Mouse (Mus musculus) ES-E14 (cell line): ENCODE data around the gene Myt1l. TPM values are rescaled to one million over a fixed set of nuclear protein-coding genes. Genes with fewer than 3 reads are reported as not detected.

Source experiments
- DNase-seq: peaks from one replicate; pipeline ENCODE4 v3.0.0-alpha.2; 2013; ENCODE audit warnings: low read depth, low spot score
- H3K27ac ChIP-seq: 2 replicates; pipeline ENCODE4 v1.5.1; 2012; ENCODE audit warnings: low read depth, mild to moderate bottlenecking, low read length, moderate library complexity, mixed read lengths; ENCODE audit not compliant: poor library complexity, insufficient read depth, severe bottlenecking
- H3K36me3 ChIP-seq: 2 replicates; pipeline ENCODE4 v1.6.1; 2012; ENCODE audit warnings: mild to moderate bottlenecking, low read length, moderate library complexity, mixed read lengths; ENCODE audit not compliant: control insufficient read depth, poor library complexity, insufficient read depth, severe bottlenecking
- H3K4me1 ChIP-seq, 2 experiments: fragments of 150-350 bp in 1 of 2; sonication (generic) in 1 of 2; 2 replicates each; pipeline ENCODE4 v1.6.1; 2012; ENCODE audit warnings: low read length in 2 of 2, mild to moderate bottlenecking in 1 of 2, mixed read lengths in 1 of 2; ENCODE audit not compliant: control insufficient read depth in 2 of 2, insufficient read depth in 2 of 2, poor library complexity in 1 of 2
- H3K4me3 ChIP-seq, 2 experiments: fragments of 150-350 bp in 1 of 2; sonication (generic) in 1 of 2; 2 replicates each; pipeline ENCODE4 v1.5.1; 2012; ENCODE audit warnings: low read length in 2 of 2, low read depth in 1 of 2, mild to moderate bottlenecking in 1 of 2, mixed read lengths in 1 of 2; ENCODE audit not compliant: insufficient read depth in 1 of 2, poor library complexity in 1 of 2, severe bottlenecking in 1 of 2
- H3K9ac ChIP-seq: 2 replicates; pipeline ENCODE4 v1.6.1; 2012; ENCODE audit warnings: low read depth, mild to moderate bottlenecking, low read length, mixed read lengths; ENCODE audit not compliant: poor library complexity, insufficient read depth, severe bottlenecking
- H3K9me3 ChIP-seq: fragments of 150-350 bp; sonication (generic); 2 replicates; pipeline ENCODE4 v1.6.1; 2012; ENCODE audit warnings: low read depth, mild to moderate bottlenecking, low read length; ENCODE audit not compliant: control insufficient read depth, insufficient read depth
- CHD2 ChIP-seq: IDR thresholded peaks from 2 replicates; pipeline ENCODE4 v1.6.1; 2014; ENCODE audit warnings: mild to moderate bottlenecking, low read depth, low read length, inconsistent platforms
- HCFC1 ChIP-seq: IDR thresholded peaks from 2 replicates; pipeline ENCODE4 v1.6.1; 2012; ENCODE audit warnings: low read length, inconsistent platforms, borderline replicate concordance; ENCODE audit not compliant: insufficient read depth
- MAFK ChIP-seq: IDR thresholded peaks from 2 replicates; pipeline ENCODE4 v1.6.1; 2014; ENCODE audit warnings: mild to moderate bottlenecking, low read depth, low read length, inconsistent platforms; ENCODE audit not compliant: insufficient read depth
- ZC3H11A ChIP-seq: IDR thresholded peaks from 2 replicates; pipeline ENCODE4 v1.6.1; 2012; ENCODE audit warnings: low read depth, mild to moderate bottlenecking, inconsistent platforms, low read length, borderline replicate concordance
- ZNF384 ChIP-seq: IDR thresholded peaks from 2 replicates; pipeline ENCODE4 v1.6.1; 2012; ENCODE audit warnings: low read depth, low read length, inconsistent platforms
- in situ Hi-C, 2 experiments: fragments of 600-800 bp; cut with MboI; formaldehyde crosslinking; loops; one replicate each; pipeline ENCODE4 v1.15.1; 2025; ENCODE audit warnings: low sequenced_read_pairs in 2 of 2, inconsistent platforms in 1 of 2; ENCODE audit not compliant: unreplicated experiment in 2 of 2
- total RNA-seq: library from RNA; depleted of rRNA; stranded (reverse); fragments of 300-350 nt; gene quantifications from 2 replicates; pipeline ENCODE4 v1.2.3, GENCODE M21; 2012

Gene Myt1l
- total RNA-seq, 1 experiment, result 0.27 TPM

DNA sequence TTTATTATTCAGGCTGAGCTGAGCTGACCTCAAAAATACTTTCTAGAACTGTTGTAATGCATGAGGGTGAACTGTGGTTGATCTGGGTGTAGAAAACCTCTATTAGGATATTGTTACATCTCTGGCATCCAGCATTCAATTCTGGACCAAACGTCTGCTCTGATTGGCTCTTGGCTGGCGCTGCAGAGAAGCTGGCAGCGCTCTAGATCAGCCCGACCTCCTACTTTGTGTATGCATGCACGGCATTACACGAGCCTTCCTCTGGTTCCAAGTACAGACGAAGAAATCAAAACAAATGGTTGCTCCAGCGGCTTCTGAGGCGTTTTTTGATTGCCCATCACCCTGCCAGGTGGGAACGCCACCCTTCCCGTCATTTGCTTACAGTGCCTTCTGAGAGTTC is 303.2 kb downstream of the Myt1l start:
- no peak overlapping the region for H3K4me3 ChIP-seq
- no peak for DNase-seq
- no peak overlapping the region for H3K9ac ChIP-seq
- in situ Hi-C loops, result no loop called here
- no peaks in the 10 kb centered on the region for H3K36me3 ChIP-seq
- no peak overlapping the region for H3K27ac ChIP-seq
- TF ChIP-seq CHD2 (no peak), MAFK (no peak), ZNF384 (no peak), HCFC1 (no peak), ZC3H11A (no peak)
- no peaks in the 10 kb centered on the region for H3K4me1 ChIP-seq
- H3K9me3 ChIP-seq, result no peaks in the 10 kb centered on the region

DNA sequence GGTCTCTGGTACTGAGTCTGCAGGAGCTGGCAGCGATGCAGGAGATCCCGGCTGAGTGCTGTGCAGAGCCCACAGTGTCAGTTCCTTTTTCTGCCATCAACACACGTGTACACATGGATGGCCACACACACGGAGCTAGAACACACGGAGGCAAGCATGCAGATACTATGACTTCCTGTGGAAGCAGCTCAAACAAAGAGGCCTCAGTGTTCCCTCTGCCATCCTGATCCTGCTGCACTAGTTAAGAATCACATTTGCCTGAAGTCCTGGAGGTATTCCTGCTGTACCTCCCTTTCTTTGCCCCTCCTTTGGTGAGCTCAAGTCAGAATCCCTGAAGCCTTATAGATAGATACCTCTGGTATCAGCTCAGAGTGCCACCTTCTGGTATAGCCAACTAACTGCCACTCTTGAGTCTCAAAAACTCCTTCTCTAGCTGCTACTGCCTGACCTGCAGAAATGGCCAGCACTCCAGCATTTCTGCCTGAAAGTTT is 309.2 kb downstream of the Myt1l start:
- Histone ChIP-seq H3K9me3 (no peaks in the 10 kb centered on the region), H3K9ac (no peak overlapping the region), H3K4me3 (no peak overlapping the region), H3K36me3 (no peaks in the 10 kb centered on the region), H3K4me1 (no peaks in the 10 kb centered on the region), H3K27ac (no peak overlapping the region)
- DNase-seq, result no peak
- in situ Hi-C loops, result no loop called here
- TF ChIP-seq HCFC1 (no peak), ZNF384 (no peak), MAFK (no peak), CHD2 (no peak), ZC3H11A (no peak)

DNA sequence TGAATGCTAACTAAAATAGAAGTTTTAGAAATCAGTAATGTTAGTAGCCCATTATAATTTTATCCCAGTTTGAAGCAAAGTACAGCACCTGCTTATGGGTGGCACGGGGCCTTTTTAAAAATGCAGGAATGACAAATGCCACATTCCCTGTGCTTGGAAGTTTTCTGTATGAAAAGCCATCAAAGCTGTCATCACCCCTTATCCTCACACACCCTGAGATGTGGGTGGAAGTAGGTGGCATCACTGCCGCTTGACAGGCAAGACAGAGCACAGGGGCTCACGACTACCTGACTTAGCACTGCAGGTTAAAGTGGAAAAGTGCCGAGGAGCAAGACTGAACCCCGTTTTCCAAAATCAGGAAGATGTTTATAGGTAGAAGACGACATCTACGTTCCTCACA is 310.2 kb downstream of the Myt1l start:
- H3K36me3 ChIP-seq, result no peaks in the 10 kb centered on the region
- H3K9me3 ChIP-seq, result no peaks in the 10 kb centered on the region
- H3K9ac ChIP-seq, result no peak overlapping the region
- H3K4me3 ChIP-seq, result no peak overlapping the region
- H3K27ac ChIP-seq, result no peak overlapping the region
- in situ Hi-C loops, result no loop called here
- H3K4me1 ChIP-seq, result no peaks in the 10 kb centered on the region
- TF ChIP-seq ZC3H11A (no peak), MAFK (no peak), HCFC1 (no peak), CHD2 (no peak)
- DNase-seq, result no peak

DNA sequence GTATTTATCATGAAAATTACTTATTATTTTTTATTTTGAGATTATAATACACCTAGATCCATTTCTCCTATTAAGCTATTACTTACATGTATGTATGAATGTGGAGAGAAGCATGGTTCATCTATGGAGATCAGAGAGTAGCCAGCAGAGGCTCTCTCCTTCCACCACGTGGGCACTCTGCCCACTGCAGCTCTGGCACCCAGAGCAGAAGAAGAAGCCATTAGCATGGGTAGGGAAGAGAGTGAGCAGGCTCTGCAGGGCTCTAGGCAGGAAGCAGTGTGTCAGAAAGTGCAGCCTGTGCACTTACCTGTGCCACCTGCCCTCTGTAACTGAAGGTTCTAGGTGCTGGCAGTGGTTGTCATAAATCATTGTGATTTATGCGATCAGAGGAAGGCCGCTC is 321.8 kb downstream of the Myt1l start:
- H3K36me3 ChIP-seq, result no peaks in the 10 kb centered on the region
- no peak overlapping the region for H3K9ac ChIP-seq
- in situ Hi-C loops, result no loop called here
- DNase-seq, result no peak
- TF ChIP-seq CHD2 (no peak), HCFC1 (no peak), MAFK (no peak), ZNF384 (no peak), ZC3H11A (no peak)
- H3K27ac ChIP-seq, result no peak overlapping the region
- H3K4me1 ChIP-seq, result no peaks in the 10 kb centered on the region
- H3K9me3 ChIP-seq, result no peaks in the 10 kb centered on the region
- H3K4me3 ChIP-seq, result no peak overlapping the region

DNA sequence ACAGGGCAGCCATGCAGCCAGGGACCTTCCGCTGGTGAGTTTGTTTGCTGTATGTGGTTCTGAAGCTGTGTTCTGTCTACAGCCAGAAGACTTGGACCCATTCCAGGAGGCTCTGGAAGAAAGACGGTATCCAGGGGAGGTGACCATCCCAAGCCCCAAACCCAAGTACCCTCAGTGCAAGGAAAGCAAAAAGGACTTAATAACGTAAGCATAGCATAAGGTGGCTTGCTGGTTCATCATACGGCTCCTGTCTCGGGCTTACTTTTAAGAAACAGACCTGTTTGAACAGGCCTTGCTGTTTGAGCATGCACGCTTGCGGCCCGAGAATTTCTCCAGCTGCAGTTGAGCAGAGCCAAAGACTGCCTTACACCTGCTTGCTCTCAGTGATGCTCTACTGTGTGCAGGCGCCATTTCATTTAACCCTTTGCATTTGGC is 326.0 kb downstream of the Myt1l start:
- DNase-seq, result no peak
- in situ Hi-C loops, result no loop called here
- Histone ChIP-seq H3K4me1 (no peaks in the 10 kb centered on the region), H3K36me3 (no peaks in the 10 kb centered on the region), H3K9ac (no peak overlapping the region), H3K9me3 (no peaks in the 10 kb centered on the region), H3K4me3 (no peak overlapping the region), H3K27ac (no peak overlapping the region)
- TF ChIP-seq HCFC1, result no peak
- no peak for TF ChIP-seq ZC3H11A
- no peak for TF ChIP-seq MAFK
- TF ChIP-seq ZNF384, result no peak
- TF ChIP-seq CHD2, result no peak
